Comparison of ENCODE assay signal across 9 mouse cellular contexts in genomic region chr6:48745959-48746889, GRCm38 (mm10). TPM values are rescaled to one million over a fixed set of nuclear protein-coding genes. Genes with fewer than 3 reads are reported as not detected.
DNase-seq lines count a peak whose midpoint lies in the region; ATAC-seq lines count a peak whose summit lies in the region.
"Had no signal": no experiment of that assay in that cellular context is flagged by ENCODE, and none has a peak within 500 bp of the region (broad histone marks: within the 10 kb centered on the region; RNA-seq: fewer than 3 reads in every experiment).

TSS of gene Gimap5 (plus strand) at chr6:48746197.

- no peak within 1 kb of the TSS for H3K9ac ChIP-seq in forebrain, embryonic 15.5 days (replicated peaks)
- 0 out of 2 replicates have a peak within 1 kb of the TSS, but pooled peaks have one; percentile 13 for H3K9ac ChIP-seq in liver, embryonic 13.5 days

- H3K36me3 ChIP-seq in forebrain, embryonic 15.5 days, result no peaks in the 10 kb centered on the region
- no peaks in the 10 kb centered on the region for H3K36me3 ChIP-seq in liver, embryonic 13.5 days

- no peak for ATAC-seq in forebrain, embryonic 15.5 days (replicated peaks)
- no peak for ATAC-seq in liver, embryonic 13.5 days (ENCODE audit: low read depth)

- peaks cover 24% of the 10 kb centered on the region for H3K27me3 ChIP-seq in forebrain, embryonic 15.5 days
- H3K27me3 ChIP-seq in liver, embryonic 13.5 days, result no peaks in the 10 kb centered on the region

- DNase-seq in gastrocnemius, postnatal 14 days, result peak; percentile 22
- no peak for DNase-seq in gastrocnemius, postnatal 10 days
- DNase-seq in adrenal gland, adult 18-20 months (ENCODE audit: low spot score in 2 of 2), result peak; percentile 22 to 38
- peak; percentile 92 for DNase-seq in induced T-regulatory cell, adult 2 months (ENCODE audit: low read depth)
- no peak for DNase-seq in liver, embryonic 13.5 days
- peak; percentile 41 for DNase-seq in retina, embryonic 14.5 days (ENCODE audit: low spot score)
- DNase-seq in ovary, postnatal 10 days (ENCODE audit: low spot score), result no peak

- intact Hi-C loops in gastrocnemius, postnatal 14 days (cut with DNase I; ENCODE audit: low total_unique reads), result no loop called here

- H3K27ac ChIP-seq in forebrain, embryonic 15.5 days (replicated peaks), result no peak within 1 kb of the TSS
- peak within 1 kb of the TSS; percentile 61 for H3K27ac ChIP-seq in liver, embryonic 13.5 days
- H3K27ac ChIP-seq: macrophage had no signal

- H3K9me3 ChIP-seq in forebrain, embryonic 15.5 days, result no peaks in the 10 kb centered on the region
- no peaks in the 10 kb centered on the region for H3K9me3 ChIP-seq in liver, embryonic 13.5 days (replicated peaks)

- H3K4me2 ChIP-seq in forebrain, embryonic 15.5 days (replicated peaks), result 0 out of 2 replicates have a peak within 1 kb of the TSS, but pooled peaks have one; percentile 6
- peak within 1 kb of the TSS; percentile 24; the same call in 1 of the 2 replicates for H3K4me2 ChIP-seq in liver, embryonic 13.5 days

- WGBS in forebrain, embryonic 15.5 days, result 47% methylated on average over 16 of the region's 16 CpGs
- 12% methylated on average over 16 of the region's 16 CpGs for WGBS in liver, embryonic 13.5 days (ENCODE audit: insufficient replicate concordance)

- no peak within 1 kb of the TSS for H3K4me3 ChIP-seq in forebrain, embryonic 15.5 days
- peak within 1 kb of the TSS; percentile 19; the same call in 1 of the 2 replicates for H3K4me3 ChIP-seq in liver, embryonic 13.5 days (replicated peaks)

- 0 out of 2 replicates have a peak, but pooled peaks cover 5% of the 10 kb centered on the region for H3K4me1 ChIP-seq in forebrain, embryonic 15.5 days
- H3K4me1 ChIP-seq in liver, embryonic 13.5 days (replicated peaks), result peaks cover 29% of the 10 kb centered on the region

RNA-seq across cellular contexts. Expression of gene Gimap5, which starts in this region (rescaled TPM):
- total RNA-seq in gastrocnemius, postnatal 14 days (2021), result 1 to 10 TPM; 3.6 to 4.5 TPM
- 1 to 10 TPM; 4.9 to 7.4 TPM for total RNA-seq in gastrocnemius, postnatal 10 days (2021)
- 10 to 100 TPM; 12.1 to 12.4 TPM for total RNA-seq in adrenal gland, adult 18-20 months (2021)
- 0.86 and 1.2 TPM in 2 replicates for polyA plus RNA-seq in forebrain, embryonic 15.5 days (2015; fragmentation: Nextera tagmentation; extraction: Ambion mirVana)
- polyA plus RNA-seq in liver, embryonic 13.5 days (2015; fragmentation: Nextera tagmentation; extraction: Ambion mirVana), result 2.8 and 3.3 TPM in 2 replicates
- polyA plus RNA-seq: macrophage had no signal

Comparison
In these comparisons a context has a peak if more than half of its experiments do, and no peak if none do; other contexts are left out.
1. DNase-seq: peak in gastrocnemius, postnatal 14 days (single experiment), adrenal gland, adult 18-20 months (2 of 2), induced T-regulatory cell, adult 2 months (single experiment) and retina, embryonic 14.5 days (single experiment); none in gastrocnemius, postnatal 10 days (single experiment), liver, embryonic 13.5 days (single experiment) and ovary, postnatal 10 days (single experiment).